Mouse (Mus musculus) spleen, adult 12 weeks (tissue): Measurements from ENCODE around the gene St6galnac3.

Source experiments
- DNase-seq: peaks from one replicate; pipeline ENCODE4 v3.0.0; 2022; ENCODE audit warnings: low spot score

The St6galnac3 gene

GRCm38 (mm10) chr3:153344979-153345378 lies 380.0 kb downstream of the St6galnac3 start:
- no peak for DNase-seq

- no peak for DNase-seq
These were observed 385.0 kb downstream of the St6galnac3 start for GRCm38 (mm10) chr3:153339940-153340339.

GRCm38 (mm10) chr3:153339091-153339490 lies 385.9 kb downstream of the St6galnac3 start:
- no peak for DNase-seq

- DNase-seq: no peak
These were observed 387.2 kb downstream of the St6galnac3 start for GRCm38 (mm10) chr3:153337779-153338178.

GRCm38 (mm10) chr3:153337221-153337620 lies 387.8 kb downstream of the St6galnac3 start:
- DNase-seq: no peak

GRCm38 (mm10) chr3:153334152-153334825 lies 390.7 kb downstream of the St6galnac3 start:
- no peak for DNase-seq

GRCm38 (mm10) chr3:153324307-153324706 lies 400.7 kb downstream of the St6galnac3 start:
- no peak for DNase-seq

- DNase-seq: no peak
These were observed 401.5 kb downstream of the St6galnac3 start for GRCm38 (mm10) chr3:153323446-153323845.

GRCm38 (mm10) chr3:153313583-153313982 lies 411.4 kb downstream of the St6galnac3 start:
- no peak for DNase-seq

GRCm38 (mm10) chr3:153313167-153313566 lies 411.8 kb downstream of the St6galnac3 start:
- no peak for DNase-seq

GRCm38 (mm10) chr3:153312006-153312405 lies 413.0 kb downstream of the St6galnac3 start:
- DNase-seq: no peak

GRCm38 (mm10) chr3:153308379-153308778 lies 416.6 kb downstream of the St6galnac3 start:
- no peak for DNase-seq

- DNase-seq: no peak
These were observed 419.8 kb downstream of the St6galnac3 start for GRCm38 (mm10) chr3:153305153-153305552.

GRCm38 (mm10) chr3:153302376-153302775 lies 422.6 kb downstream of the St6galnac3 start:
- no peak for DNase-seq

- no peak for DNase-seq
These were observed 428.5 kb downstream of the St6galnac3 start for GRCm38 (mm10) chr3:153296375-153297068.

GRCm38 (mm10) chr3:153292853-153293252 lies 432.1 kb downstream of the St6galnac3 start:
- DNase-seq: no peak

GRCm38 (mm10) chr3:153292363-153292762 lies 432.6 kb downstream of the St6galnac3 start:
- DNase-seq: no peak

GRCm38 (mm10) chr3:153291406-153292045 lies 433.4 kb downstream of the St6galnac3 start:
- DNase-seq: no peak

GRCm38 (mm10) chr3:153289971-153290370 lies 435.0 kb downstream of the St6galnac3 start:
- no peak for DNase-seq

GRCm38 (mm10) chr3:153287564-153287963 lies 437.4 kb downstream of the St6galnac3 start:
- no peak for DNase-seq

- DNase-seq: no peak
These were observed 437.9 kb downstream of the St6galnac3 start for GRCm38 (mm10) chr3:153287081-153287480.

GRCm38 (mm10) chr3:153282123-153282765 lies 442.7 kb downstream of the St6galnac3 start:
- no peak for DNase-seq

GRCm38 (mm10) chr3:153278249-153278648 lies 446.7 kb downstream of the St6galnac3 start:
- no peak for DNase-seq
